Mouse (Mus musculus): ENCODE measurements at regions not wholly inside any gene's neighbourhood (a gene's known extent, or its start where the extent isn't known, plus 50 kb on each side); places are given as distances from the start of the nearest gene placed in this dataset.
"Not testable (repeated sequence)": the region's sequence is repeated elsewhere in the genome, so short reads cannot be mapped to it uniquely, and the experiment has no call there.

DNA sequence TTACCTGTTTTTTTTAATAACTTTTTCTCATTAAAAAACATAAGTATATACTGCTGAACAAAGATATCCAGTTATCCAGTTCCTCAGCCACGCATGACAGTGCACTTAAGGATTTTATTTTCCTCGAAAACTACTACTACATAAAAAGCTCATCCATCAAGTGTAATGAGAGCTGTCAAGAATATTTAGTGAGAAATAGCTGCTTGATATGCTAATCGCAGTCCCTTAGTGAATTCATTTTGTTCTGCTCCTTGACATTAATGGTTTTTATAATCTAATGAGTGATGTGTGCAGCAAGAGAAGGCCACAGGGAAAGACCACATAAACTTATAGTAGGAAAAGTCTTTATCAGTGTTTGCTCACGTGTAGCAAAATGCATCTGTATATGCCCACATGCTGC is 754.0 kb upstream of the Slc39a10 start:
- no peak for DNase-seq (ENCODE audit: extremely low spot score in 1 of 2, low spot score in 1 of 2)

DNA sequence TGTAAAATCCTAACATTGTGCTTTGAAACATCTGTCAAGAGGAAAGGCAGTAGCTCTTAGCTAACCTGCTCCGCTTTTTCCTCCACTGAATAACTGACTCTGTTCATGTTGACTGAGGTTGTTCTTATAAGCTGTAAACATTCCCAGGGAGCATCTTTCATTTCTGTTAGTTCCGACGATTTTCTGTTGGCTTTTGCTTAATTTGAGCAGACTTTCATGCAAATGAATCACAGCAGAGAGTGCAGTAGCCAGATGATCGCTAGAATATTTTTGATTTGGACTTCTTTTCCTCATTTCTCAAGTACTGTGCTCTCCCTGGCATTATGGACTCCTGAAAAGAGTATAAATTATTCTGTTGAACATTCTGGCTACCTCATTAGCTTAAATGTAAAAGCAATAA is 713.9 kb upstream of the Slc39a10 start:
- no peak for DNase-seq (ENCODE audit: extremely low spot score in 1 of 2, low spot score in 1 of 2)

DNA sequence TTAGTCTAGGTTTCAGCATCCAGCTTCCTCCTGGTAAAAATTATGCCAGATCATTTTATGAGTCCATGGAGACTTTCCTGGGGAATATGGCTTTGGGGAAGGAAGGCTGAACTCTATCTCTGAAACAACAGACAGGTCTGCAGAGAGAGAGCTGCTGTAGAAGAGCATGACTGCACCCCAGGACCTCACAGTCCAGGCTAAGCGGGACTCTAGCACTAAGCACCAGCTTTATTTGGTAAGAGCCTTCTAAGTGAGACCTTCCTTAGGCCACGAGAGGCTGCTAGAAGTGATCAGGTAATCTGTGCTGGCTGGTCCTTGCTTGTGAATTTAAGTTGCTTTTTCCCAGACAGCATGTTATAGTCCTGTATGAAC is 711.3 kb upstream of the Slc39a10 start:
- DNase-seq (ENCODE audit: extremely low spot score in 1 of 2, low spot score in 1 of 2): no peak

DNA sequence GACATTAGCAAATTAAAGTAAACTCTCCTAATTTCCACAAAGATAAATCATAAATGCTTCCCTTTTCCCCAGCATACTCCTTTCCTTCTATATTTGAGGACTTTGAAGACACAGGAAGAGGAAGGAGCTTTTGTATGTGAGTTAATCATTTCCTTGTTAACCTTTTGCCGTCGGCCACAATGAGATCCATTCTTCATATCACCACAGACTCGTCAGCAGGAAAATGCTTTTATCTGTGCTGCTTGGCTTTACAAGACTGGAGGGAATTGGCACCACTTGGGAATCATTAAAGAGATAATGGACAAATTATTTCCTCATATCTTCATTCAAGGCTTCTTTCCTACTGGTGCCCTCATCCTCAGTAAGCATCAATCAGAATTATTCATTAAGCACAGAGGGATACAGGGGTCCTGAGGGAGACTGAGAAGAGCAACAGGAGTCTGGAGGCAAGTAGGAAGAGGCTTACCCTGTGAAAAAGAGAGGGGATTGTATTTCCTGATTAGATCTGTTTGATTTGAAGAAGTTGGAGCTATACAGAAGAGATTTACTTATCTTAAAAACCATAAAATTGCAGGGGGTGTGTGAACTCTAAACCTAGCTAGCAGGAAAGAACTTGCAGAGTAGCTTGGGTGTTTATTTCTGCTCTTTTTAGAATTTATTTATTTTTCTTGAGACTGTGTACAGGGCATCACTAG is 710.8 kb upstream of the Slc39a10 start:
- no peak for DNase-seq (ENCODE audit: extremely low spot score in 1 of 2, low spot score in 1 of 2)

DNA sequence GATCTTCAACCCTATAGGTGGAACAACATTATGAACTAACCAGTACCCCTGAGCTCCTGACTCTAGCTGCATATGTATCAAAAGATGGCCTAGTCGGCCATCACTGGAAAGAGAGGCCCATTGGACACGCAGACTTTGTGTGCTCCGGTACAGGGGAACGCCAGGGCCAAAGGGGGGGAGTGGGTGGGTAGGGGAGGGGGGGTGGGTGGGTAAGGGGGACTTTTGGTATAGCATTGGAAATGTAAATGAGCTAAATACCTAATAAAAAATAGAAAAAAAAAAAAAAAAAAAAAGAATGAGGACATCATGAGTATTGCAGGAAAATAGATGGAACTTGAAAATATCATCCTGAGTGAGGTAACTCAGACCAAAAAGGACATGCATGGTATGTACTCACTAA is 701.0 kb upstream of the Slc39a10 start:
- not testable (repeated sequence) for DNase-seq (ENCODE audit: extremely low spot score in 1 of 2, low spot score in 1 of 2)

DNA sequence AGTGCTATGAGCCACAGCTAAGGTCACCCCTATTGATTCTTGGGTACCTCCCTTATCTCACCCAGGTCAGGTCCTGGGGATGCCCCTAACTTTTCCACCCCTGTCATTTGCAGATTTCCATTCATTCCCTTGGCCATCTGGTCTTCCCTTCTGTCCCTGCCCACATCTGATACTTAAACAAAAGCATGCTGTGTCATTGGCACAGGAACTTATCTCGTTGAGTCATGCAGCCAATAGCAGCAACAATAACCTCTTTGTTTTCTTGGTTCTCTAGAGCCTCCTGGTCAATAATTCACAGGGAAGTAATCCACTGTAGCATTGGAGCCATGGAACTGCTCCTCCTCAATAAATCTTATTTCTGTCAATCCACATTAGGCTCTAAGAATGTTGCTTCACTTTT is 653.0 kb upstream of the Slc39a10 start:
- no peak for DNase-seq (ENCODE audit: extremely low spot score in 1 of 2, low spot score in 1 of 2)

DNA sequence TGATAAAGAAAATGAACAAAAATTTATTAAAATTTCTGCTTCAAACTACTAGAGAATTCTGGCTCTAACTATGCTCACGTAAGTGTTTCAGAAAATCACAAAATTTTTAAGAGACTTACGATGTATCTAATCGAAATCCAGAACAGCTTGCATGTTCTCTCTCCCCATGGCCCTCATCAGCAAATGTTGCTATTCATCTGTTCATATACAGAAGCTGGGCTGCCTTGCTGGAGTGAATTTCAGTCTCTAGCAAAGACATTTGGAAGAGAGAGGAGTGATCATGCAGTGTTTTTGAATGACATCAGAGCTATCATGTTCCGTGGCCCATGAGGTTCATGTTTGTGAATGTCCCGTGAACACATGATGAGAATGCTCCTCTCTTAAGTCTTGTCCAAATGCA is 618.8 kb upstream of the Slc39a10 start:
- no peak for DNase-seq (ENCODE audit: extremely low spot score in 1 of 2, low spot score in 1 of 2)

DNA sequence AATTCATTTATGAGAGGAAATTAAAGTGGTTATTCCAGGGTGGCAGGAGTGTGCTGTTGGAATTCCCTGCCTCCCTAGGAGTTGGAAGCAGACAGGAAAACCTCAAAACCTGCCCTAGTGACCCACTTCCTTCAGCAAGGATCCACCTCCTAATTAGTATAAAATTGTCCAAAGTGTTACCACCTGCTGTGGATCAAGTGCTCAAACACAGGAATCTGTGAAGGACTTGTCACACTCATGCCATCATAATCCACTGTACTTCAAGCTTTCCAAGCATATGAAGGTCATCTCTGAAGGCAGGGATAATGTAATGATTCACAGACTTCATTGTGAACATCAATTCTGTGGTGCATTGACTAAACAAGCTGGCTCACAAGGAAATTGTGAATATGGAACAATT is 615.1 kb upstream of the Slc39a10 start:
- DNase-seq (ENCODE audit: extremely low spot score in 1 of 2, low spot score in 1 of 2): no peak

DNA sequence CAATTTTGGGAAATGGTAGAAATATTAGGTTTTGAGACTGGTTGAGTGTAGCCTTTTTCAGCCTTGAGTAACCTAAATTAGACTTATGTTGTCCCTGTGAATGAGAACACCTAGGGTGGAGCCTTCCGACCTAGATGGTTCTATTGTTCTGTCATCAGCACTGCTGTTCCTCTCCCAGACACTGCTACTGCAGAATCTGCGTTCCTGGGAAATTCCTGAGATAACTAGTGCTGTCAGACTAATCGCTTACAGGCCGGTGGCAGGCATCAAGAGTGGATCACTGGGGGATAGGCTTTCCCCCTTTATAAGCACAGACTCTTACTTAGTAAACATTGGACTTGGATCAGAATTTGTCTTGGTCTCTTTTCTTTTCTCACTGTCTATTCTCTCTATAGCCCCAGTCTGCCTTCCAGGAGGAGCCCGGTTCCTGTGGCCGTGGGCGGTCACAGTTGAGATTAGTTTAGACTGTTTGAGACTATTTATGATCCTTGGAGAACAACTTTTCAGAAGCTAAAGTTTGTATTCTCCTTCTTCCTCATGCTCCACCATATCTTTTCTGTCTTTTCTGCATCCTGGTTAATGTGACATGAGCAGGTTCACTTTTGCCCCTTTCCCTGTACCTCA is 596.0 kb upstream of the Slc39a10 start:
- DNase-seq (ENCODE audit: extremely low spot score in 1 of 2, low spot score in 1 of 2): no peak

DNA sequence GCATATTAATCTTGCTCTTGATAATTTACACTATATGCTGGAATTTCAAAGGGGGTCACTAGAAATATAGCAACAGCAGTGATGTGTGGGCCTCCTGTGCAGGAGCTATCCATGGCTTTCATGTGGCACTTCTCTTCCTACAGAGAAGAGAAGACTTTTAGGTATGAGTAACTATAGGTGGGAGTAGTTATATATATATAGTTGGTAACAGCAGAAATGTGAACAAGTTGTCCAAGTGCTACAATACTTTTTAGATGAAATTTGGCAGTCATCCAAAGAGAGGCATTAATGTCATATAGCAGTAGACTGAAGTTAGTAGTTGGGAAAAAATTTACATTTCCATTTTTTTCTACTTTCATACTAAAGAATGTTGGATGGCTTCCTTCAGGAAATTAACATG is 593.4 kb upstream of the Slc39a10 start:
- no peak for DNase-seq (ENCODE audit: extremely low spot score in 1 of 2, low spot score in 1 of 2)

DNA sequence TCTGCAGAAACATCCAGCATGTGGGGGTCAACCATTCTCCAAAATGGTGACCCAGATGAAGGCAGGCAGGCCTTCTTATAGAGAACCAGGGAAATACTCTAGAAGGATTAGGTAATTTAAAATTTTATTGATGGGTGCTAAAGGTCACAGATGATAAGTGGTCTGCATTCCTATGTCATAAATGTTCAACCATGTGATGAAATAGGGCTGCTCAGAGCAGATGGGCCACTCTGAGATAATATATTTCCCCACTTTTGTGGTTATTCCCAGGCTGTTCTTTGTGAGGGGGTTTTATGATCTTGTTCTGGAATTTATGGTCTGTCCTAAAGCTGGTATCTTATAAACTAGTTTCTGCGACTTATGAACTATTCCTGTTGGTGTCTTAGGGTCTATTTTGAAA is 586.4 kb upstream of the Slc39a10 start:
- no peak for DNase-seq (ENCODE audit: extremely low spot score in 1 of 2, low spot score in 1 of 2)

DNA sequence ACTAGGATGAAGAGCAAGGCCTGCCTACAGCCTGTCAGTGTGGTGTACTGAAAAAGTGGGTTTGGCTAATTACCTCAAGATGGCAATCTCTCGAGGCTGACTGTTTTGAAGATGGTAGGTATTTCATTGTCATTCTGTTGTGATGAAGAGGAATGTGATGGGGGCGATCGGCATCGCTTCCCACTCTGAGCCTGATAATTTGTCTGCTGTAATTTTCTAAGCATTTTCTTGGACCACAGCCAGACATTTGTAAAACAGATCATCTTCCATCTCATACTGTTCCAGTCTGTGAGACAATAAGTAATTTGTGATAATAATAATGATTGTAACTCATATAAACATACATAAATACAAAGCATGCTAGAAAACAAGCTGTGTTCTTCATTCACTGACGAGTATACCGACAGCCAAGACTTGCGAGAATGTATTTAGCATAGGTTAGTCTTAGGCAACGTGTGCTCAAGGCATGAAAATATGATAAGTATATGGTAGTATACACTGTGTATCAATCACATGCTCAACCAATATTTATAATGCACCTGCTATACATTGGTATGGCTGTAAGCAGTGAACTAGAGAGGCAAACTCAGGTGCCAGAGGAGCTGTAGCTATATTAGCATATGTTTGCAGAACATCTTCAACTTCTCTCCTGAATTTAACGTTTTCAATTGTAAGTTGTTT is 574.1 kb upstream of the Slc39a10 start:
- no peak for DNase-seq (ENCODE audit: extremely low spot score in 1 of 2, low spot score in 1 of 2)

DNA sequence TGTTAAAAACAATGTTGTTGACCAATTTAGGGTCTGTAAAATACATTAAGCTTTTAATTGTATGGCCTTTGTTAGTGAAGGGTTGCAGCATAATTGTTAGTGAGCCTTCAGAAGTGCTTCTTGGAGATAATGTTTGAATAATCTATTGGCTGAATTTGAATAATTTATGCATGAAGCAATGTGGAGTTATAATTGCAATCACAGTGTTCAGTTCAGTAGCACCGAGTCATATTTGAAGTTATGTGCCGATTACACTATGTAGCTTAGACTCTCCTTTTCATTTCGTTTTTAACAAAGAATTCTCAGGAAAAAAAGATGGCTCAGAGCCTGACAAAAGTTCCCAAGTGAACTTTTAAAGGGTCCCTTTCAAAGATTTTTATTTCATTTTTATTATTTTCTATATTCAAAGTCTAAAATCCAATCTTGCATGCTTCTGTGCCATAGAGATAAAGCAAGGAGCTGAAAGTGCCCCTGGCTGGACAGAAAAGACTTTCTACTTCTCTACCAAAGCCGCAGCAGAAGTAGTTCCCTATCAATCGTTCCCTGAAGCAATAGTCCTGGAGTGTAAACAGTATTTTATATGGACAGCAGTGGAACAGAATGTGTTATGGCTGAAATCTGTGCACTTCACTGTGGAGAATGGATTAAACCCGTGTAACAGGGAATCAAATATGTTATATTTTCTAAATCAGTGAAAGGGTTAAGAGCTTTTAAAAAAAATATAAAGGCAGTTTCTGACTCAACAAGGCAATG is 556.3 kb upstream of the Slc39a10 start:
- no peak for DNase-seq (ENCODE audit: extremely low spot score in 1 of 2, low spot score in 1 of 2)

DNA sequence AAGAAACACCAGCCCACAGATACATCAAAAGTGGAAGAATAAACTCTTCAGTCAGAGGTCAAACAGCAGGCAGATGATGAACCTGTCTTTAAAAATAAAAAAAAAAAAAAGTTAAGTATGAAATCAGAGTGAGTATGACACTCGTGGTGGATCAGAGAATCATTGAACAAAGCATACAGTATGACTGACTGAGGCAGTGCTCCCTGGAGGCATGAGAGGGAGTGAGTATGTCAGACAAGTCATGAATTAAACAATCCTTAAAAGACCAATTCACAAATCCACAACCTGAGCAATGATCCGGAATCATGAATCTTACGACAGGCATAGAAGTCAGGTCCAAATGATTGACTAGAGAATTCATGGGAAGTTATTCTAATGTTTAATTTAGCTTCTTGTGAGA is 555.4 kb upstream of the Slc39a10 start:
- DNase-seq (ENCODE audit: extremely low spot score in 1 of 2, low spot score in 1 of 2): no peak

DNA sequence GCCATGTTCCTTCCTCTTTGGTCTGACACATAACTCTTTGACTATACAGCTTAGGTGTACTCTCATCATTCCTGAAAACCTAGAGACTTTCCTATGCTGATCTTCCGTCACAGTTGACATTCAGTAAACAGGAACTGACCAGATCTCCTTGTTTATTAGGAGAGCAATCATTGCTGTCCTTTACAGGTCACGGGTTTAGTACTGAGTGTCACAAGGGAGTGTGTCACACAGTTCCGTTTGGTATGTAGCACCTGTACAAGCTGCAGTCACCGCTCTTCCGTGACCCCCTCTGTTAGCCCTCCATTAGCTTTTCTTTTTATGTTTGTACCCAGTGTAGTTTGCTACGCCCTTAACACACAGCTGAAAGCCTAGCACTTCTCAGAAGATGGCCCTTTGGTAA is 553.4 kb upstream of the Slc39a10 start:
- DNase-seq (ENCODE audit: extremely low spot score in 1 of 2, low spot score in 1 of 2): no peak

DNA sequence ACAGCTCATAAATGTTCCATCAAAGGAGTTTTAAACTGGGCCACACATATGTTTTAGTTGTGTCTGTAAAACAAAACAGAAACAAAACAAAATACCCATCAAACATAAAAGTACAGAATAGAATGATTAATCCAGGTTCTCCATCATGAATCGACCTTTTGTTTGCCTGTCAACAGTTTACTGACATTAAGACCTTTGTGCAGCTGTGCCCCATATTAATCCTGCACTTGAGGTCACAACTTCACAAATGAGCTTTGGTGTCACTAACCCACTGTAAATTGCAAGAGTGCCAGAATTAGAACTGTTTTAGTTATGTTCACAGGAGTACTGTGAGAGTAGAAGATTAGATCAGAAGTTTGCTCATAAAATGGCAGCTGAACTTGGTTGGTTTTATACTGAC is 540.2 kb upstream of the Slc39a10 start:
- no peak for DNase-seq (ENCODE audit: extremely low spot score in 1 of 2, low spot score in 1 of 2)

DNA sequence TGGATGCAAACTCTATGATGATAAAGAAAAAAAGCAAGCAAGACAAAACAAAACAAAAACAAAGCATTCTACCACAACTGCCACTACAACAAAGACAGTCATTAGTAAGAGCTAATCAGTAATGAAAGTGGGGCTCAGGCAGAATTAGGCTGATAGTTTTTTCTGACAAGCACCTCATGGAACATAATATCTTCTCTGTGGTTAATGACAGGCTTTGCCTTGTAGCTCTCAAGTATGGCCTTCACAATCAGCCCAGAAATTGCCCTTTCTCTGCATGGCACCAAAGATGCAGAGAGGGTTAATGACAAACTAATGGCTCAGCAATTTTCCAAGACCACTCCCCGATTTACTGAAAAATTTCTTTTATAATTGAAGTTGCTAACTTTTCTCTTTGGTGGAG is 512.5 kb upstream of the Slc39a10 start:
- no peak for DNase-seq (ENCODE audit: extremely low spot score in 1 of 2, low spot score in 1 of 2)

DNA sequence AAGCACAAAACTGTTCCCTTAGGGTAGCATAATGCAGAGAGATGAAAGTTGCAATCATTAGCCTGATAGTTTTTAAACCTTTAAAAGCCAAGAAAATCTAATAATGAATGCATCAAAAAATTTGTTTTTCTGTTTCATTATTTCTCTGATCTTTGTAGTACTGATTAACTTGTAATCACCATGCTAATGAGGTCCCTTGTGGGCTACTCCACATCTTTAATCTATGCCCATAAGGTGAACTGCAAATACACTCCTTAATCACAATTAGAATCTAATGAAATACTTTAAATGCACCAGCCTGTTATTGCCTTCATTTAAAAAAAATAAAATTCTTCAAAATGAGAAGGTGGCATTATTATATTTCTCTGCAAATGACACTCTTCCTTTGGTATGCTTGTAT is 493.9 kb upstream of the Slc39a10 start:
- DNase-seq (ENCODE audit: extremely low spot score in 1 of 2, low spot score in 1 of 2): no peak

DNA sequence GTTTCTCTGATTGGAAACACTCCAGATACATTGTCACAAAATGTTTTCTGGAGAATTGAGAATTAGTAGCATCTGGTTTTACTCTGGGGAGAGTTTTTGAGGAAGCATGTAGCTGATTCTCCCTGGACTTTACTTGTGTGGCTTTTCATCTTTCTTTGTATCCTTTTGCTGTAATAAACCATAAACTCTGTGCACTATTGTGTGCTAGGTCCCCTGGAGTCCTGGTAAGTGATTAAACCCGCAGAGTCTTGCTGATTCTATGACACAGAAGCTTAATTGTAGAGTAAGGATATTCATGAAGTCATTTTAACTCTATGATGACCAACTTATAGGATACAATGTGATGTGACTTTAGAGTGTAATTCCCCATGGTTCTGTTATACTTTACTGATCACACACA is 486.1 kb upstream of the Slc39a10 start:
- DNase-seq (ENCODE audit: extremely low spot score in 1 of 2, low spot score in 1 of 2): no peak

DNA sequence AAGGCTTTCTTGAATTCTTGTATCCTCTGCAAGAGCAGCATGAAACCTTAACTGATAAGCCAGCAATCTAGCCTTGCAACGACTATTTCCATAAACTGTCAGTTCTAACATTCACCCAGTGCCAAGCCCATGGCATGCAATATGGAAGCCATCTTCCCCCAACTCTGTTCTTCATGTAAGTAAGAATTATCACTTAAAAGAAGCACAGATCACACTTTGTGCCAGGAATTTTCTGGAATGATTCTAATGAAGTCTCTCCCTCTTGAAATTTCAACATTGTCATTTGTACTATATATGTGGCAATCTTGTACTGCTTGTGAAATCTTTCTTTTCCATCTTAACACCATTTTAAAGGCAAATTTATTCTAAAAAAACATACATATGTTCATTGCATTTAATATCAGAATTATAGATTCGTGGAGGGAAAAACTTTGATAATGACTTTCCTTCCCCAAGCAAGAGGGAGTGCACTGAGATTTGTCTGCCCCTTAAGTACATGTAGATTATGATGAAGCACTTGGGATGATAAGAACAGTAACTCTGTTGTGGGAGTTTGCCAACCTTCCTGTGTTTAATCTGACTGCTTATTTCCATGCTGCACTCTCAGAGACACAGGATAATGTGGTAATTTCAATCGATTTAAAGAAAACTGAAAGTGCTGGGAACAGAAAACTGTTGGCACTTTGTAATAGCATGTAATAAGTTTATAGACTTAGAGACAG is 447.2 kb upstream of the Slc39a10 start:
- DNase-seq (ENCODE audit: extremely low spot score in 1 of 2, low spot score in 1 of 2): no peak

DNA sequence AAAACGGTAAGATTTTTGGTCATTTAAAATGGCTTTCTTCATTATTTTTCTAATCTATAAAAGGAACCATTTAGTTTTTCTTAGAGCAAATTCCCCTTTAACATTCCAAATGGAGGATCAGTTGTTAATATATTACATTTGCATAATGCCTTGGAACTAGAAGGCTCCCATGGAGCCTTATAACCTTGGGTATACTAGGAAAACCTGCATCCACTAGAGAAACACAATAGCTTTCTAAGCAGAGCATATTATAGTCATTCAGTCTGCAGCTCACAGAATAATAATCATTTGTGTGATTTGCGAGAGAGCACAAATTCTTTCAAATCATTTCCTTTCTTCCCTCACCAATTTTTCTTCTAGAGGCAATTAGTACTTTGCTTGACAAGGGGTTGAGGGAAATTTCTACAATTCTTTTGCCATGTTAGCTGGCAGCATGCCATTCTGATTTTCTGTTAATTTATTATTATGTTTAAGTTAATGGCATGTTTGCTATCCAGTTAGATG is 418.0 kb upstream of the Slc39a10 start:
- no peak for DNase-seq (ENCODE audit: extremely low spot score in 1 of 2, low spot score in 1 of 2)
